ENCODE assay signal across 23 mouse cellular contexts in genomic region chr14:76748711-76749110, GRCm38 (mm10).
DNase-seq lines count a peak whose midpoint lies in the region; ATAC-seq and TF ChIP-seq lines count a peak whose summit lies in the region.
"Had no signal": no experiment of that assay in that cellular context is flagged by ENCODE, and none has a peak within 500 bp of the region (broad histone marks: within the 10 kb centered on the region; RNA-seq: fewer than 3 reads in every experiment).

No protein-coding gene starts in this region.

- DNase-seq in cerebellum, adult 2 months: no peak
- no peak for DNase-seq in cerebellum, adult 11 months
- no peak for DNase-seq in gastrocnemius, adult 2 months
- no peak for DNase-seq in gastrocnemius, postnatal 36 days
- no peak for DNase-seq in kidney, postnatal 14 days
- DNase-seq in adrenal gland, adult 2 months: no peak
- DNase-seq: adrenal gland, postnatal 10 days; adrenal gland, postnatal 36 days; heart, adult 18-20 months; heart, postnatal 10 days; heart, postnatal 36 days; kidney, adult 11 months had no signal

- peak overlapping the region; percentile 53; the same call in 1 of the 2 replicates for H3K27ac ChIP-seq in cerebellum, adult 2 months (ENCODE audit: insufficient read depth, low read length)
- peak overlapping the region; percentile 70 for H3K27ac ChIP-seq in gastrocnemius, adult 2 months
- H3K27ac ChIP-seq: embryonic facial prominence, embryonic 12.5 days; forebrain, embryonic 12.5 days; forebrain, embryonic 15.5 days; heart, embryonic 15.5 days; hindbrain, embryonic 15.5 days; intestine, embryonic 15.5 days had no signal

- intact Hi-C loops in gastrocnemius, adult 2 months (cut with DNase I): loop anchor here (1.0 to 5.0 kb wide), 2 partner anchors 116 to 241 kb away; no protein-coding TSS in a partner anchor
- intact Hi-C loops in gastrocnemius, postnatal 36 days (cut with DNase I): loop anchor here (10.0 kb wide), 1 partner anchor 244 kb away; no protein-coding TSS in a partner anchor

- H3K4me1 ChIP-seq in cerebellum, adult 2 months (ENCODE audit: control insufficient read depth, insufficient read depth, low read length): peaks cover 15% of the 10 kb centered on the region
- H3K4me1 ChIP-seq: embryonic facial prominence, embryonic 12.5 days; forebrain, embryonic 12.5 days; forebrain, embryonic 15.5 days; heart, embryonic 12.5 days; heart, embryonic 15.5 days; hindbrain, embryonic 15.5 days had no signal

- no peak for TF ChIP-seq CTCF in cerebellum, adult 2 months (IDR thresholded peaks at IDR 0.05; ENCODE audit: borderline replicate concordance, insufficient read depth, low read depth, low read length)
- no peak for TF ChIP-seq CTCF in gastrocnemius, adult 2 months (IDR thresholded peaks at IDR 0.05)

- H3K27me3 ChIP-seq in cerebellum, adult 2 months (ENCODE audit: control insufficient read depth, insufficient read depth, low read length): no peaks in the 10 kb centered on the region
- H3K27me3 ChIP-seq: embryonic facial prominence, embryonic 12.5 days; forebrain, embryonic 12.5 days; forebrain, embryonic 15.5 days; heart, embryonic 12.5 days; heart, embryonic 15.5 days; hindbrain, embryonic 15.5 days; intestine, embryonic 15.5 days had no signal

- peak; percentile 82 for ATAC-seq in common myeloid progenitor, adult 5-6 weeks (replicated peaks; ENCODE audit: low read depth, poor library complexity, severe bottlenecking)
- peak; percentile 83 for ATAC-seq in megakaryocyte, adult 5-6 weeks (ENCODE audit: poor library complexity, severe bottlenecking)
- ATAC-seq: activated CD4-positive, CD25-positive, alpha-beta regulatory T cell, adult 4 months; intestine, embryonic 15.5 days had no signal

- WGBS in cerebellum, adult 2 months: 96% methylated on average over 2 of the region's 2 CpGs

- no peak for TF ChIP-seq POLR2A in cerebellum, adult 2 months (IDR thresholded peaks at IDR 0.05; ENCODE audit: borderline replicate concordance, insufficient read depth, low read length)

- no peak overlapping the region for H3K4me3 ChIP-seq in cerebellum, adult 2 months (replicated peaks; ENCODE audit: insufficient read depth, low read depth, low read length)
- no peak overlapping the region for H3K4me3 ChIP-seq in gastrocnemius, adult 2 months
- H3K4me3 ChIP-seq: embryonic facial prominence, embryonic 12.5 days; erythroblast, embryonic 14.5 days; forebrain, embryonic 12.5 days; forebrain, embryonic 15.5 days; heart, embryonic 12.5 days; heart, embryonic 15.5 days; hindbrain, embryonic 15.5 days; intestine, embryonic 15.5 days had no signal
